13 mouse cellular contexts compared by ENCODE assay signal in the genomic region with DNA sequence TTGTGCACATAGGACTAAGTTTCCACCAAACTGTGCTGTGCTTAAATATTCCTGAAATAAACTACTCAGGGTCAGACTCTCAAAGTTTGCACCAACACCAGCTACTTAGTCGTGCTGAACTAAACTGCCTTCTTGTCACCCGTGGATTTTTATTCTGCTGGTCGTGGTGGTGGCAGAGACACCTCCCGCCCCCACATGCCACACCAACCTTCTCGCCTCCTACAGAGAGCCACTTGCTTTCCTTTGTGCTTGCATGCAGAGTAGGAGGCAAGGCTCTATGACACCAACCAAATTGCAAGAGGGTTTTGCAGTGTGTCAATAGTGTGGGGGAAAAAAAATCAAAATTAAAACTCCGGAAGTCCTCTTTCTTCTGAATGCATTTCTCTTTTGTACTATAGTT.
"Had no signal": no experiment of that assay in that cellular context is flagged by ENCODE, and none has a peak within 500 bp of the region (broad histone marks: within the 10 kb centered on the region; RNA-seq: fewer than 3 reads in every experiment).

No protein-coding gene starts in this region.

- DNase-seq: gastrocnemius, postnatal 14 days; gastrocnemius, postnatal 36 days; heart, adult 18-20 months; heart, postnatal 10 days; heart, postnatal 36 days; kidney, adult 11 months; kidney, adult 2 months; kidney, adult 9 months; kidney, postnatal 14 days; kidney, postnatal 36 days; layer of hippocampus, adult 9-11 months; layer of hippocampus, postnatal 36 days; left cerebral cortex, postnatal 4 days had no signal
